Mouse (Mus musculus) lung, adult 2 months (tissue): ENCODE data around the gene Cir1. TPM values are rescaled to one million over a fixed set of nuclear protein-coding genes. Genes with fewer than 3 reads are reported as not detected.

ENCODE experiments used
- DNase-seq: peaks from one replicate; pipeline ENCODE4 v3.0.0; 2022
- H3K4me1 ChIP-seq: fragments of 200-500 bp; 2 replicates; pipeline ENCODE4 v1.6.1; 2011; ENCODE audit warnings: low read length; ENCODE audit not compliant: control insufficient read depth, insufficient read depth
- H3K4me3 ChIP-seq: fragments of 200-500 bp; replicated peaks from 2 replicates; pipeline ENCODE3; 2011; ENCODE audit warnings: low read depth, mild to moderate bottlenecking, control low read depth, low read length; ENCODE audit errors: extremely low read depth
- CTCF ChIP-seq: fragments of 200-500 bp; IDR thresholded peaks from 2 replicates; pipeline ENCODE4 v1.5.1; 2011; ENCODE audit warnings: mild to moderate bottlenecking, low read length, control low read depth; ENCODE audit not compliant: insufficient read depth
- POLR2A ChIP-seq: fragments of 200-500 bp; IDR thresholded peaks from 2 replicates; pipeline ENCODE4 v1.6.1; 2011; ENCODE audit warnings: low read depth, mild to moderate bottlenecking, control low read depth, low read length, borderline replicate concordance; ENCODE audit errors: extremely low read depth
- WGBS: fragments of 180-500 bp; shearing (Covaris S2); methylation state at CpG from one replicate; pipeline ENCODE4 v1.1.7; 2018; 5-methylcytosine and 5-hydroxymethylcytosine counted together
- polyA plus RNA-seq: library from polyadenylated mRNA; depleted of rRNA; stranded (reverse); fragments of >200 nt; gene quantifications from 2 replicates; pipeline ENCODE4 v1.2.3, GENCODE M21; 2012

Cir1 gene
- polyA plus RNA-seq, 1 experiment, result 4.3 TPM

- peaks cover 9% of the 10 kb centered on the region for H3K4me1 ChIP-seq
- H3K4me3 ChIP-seq, result peak overlapping the region; percentile 82
- peak; percentile 66 for DNase-seq
- TF ChIP-seq CTCF, result no peak
- no peak for TF ChIP-seq POLR2A
- 10% methylated on average over 14 of the region's 14 CpGs for WGBS
Observed at GRCm38 (mm10) chr2:73313117-73313501, 608 bp upstream of the Cir1 start.

- no peak overlapping the region for H3K4me3 ChIP-seq
- no peaks in the 10 kb centered on the region for H3K4me1 ChIP-seq
- TF ChIP-seq POLR2A, result no peak
- no peak for TF ChIP-seq CTCF
- DNase-seq, result no peak
- WGBS, result 92% methylated on average over 7 of the region's 7 CpGs
Observed at GRCm38 (mm10) chr2:73306006-73306405, 6.5 kb downstream of the Cir1 start.

- 89% methylated on average over 5 of the region's 5 CpGs for WGBS
- Histone ChIP-seq H3K4me1 (no peaks in the 10 kb centered on the region), H3K4me3 (no peak overlapping the region)
- no peak for DNase-seq
- TF ChIP-seq POLR2A, result no peak
- no peak for TF ChIP-seq CTCF
Observed at GRCm38 (mm10) chr2:73304506-73304905, 8.0 kb downstream of the Cir1 start.

- Histone ChIP-seq H3K4me3 (no peak overlapping the region), H3K4me1 (peaks cover 2% of the 10 kb centered on the region; the same call in 1 of the 2 replicates)
- 93% methylated on average over 9 of the region's 9 CpGs for WGBS
- no peak for DNase-seq
- no peak for TF ChIP-seq POLR2A
- TF ChIP-seq CTCF, result no peak
Observed at GRCm38 (mm10) chr2:73302722-73303121, 9.8 kb downstream of the Cir1 start.

- Histone ChIP-seq H3K4me1 (peaks cover 2% of the 10 kb centered on the region; the same call in 1 of the 2 replicates), H3K4me3 (no peak overlapping the region)
- 59% methylated on average over 1 of the region's 1 CpGs for WGBS
- no peak for DNase-seq
- TF ChIP-seq CTCF (no peak), POLR2A (no peak)
Observed at GRCm38 (mm10) chr2:73301979-73302378, 10.5 kb downstream of the Cir1 start.

GRCm38 (mm10) chr2:73298841-73299240 is 13.7 kb downstream of the Cir1 start:
- 66% methylated on average over 3 of the region's 3 CpGs for WGBS
- no peak for TF ChIP-seq CTCF
- no peak for TF ChIP-seq POLR2A
- DNase-seq, result no peak
- H3K4me3 ChIP-seq, result no peak overlapping the region
- peaks cover 2% of the 10 kb centered on the region; the same call in 1 of the 2 replicates for H3K4me1 ChIP-seq

GRCm38 (mm10) chr2:73298154-73298553 is 14.3 kb downstream of the Cir1 start:
- no peak overlapping the region for H3K4me3 ChIP-seq
- TF ChIP-seq POLR2A, result no peak
- TF ChIP-seq CTCF, result no peak
- 78% methylated on average over 7 of the region's 7 CpGs for WGBS

GRCm38 (mm10) chr2:73295023-73295422 is 17.5 kb downstream of the Cir1 start:
- Histone ChIP-seq H3K4me3 (no peak overlapping the region), H3K4me1 (peaks cover 2% of the 10 kb centered on the region; the same call in 1 of the 2 replicates)
- no peak for DNase-seq
- TF ChIP-seq CTCF (no peak), POLR2A (no peak)
- 82% methylated on average over 7 of the region's 7 CpGs for WGBS

More at GRCm38 (mm10) chr2:73298154-73298553, 14.3 kb downstream of the Cir1 start:
- H3K4me1 ChIP-seq, result peaks cover 2% of the 10 kb centered on the region; the same call in 1 of the 2 replicates
- DNase-seq, result no peak

GRCm38 (mm10) chr2:73291130-73291529 is 21.4 kb downstream of the Cir1 start:
- TF ChIP-seq CTCF, result no peak
- TF ChIP-seq POLR2A, result no peak
- Histone ChIP-seq H3K4me1 (no peaks in the 10 kb centered on the region), H3K4me3 (no peak overlapping the region)
- no peak for DNase-seq
- 62% methylated on average over 4 of the region's 4 CpGs for WGBS

- 28% methylated on average over 2 of the region's 2 CpGs for WGBS
- H3K4me3 ChIP-seq, result no peak overlapping the region
- no peaks in the 10 kb centered on the region for H3K4me1 ChIP-seq
- DNase-seq, result no peak
- TF ChIP-seq CTCF, result 0 out of 2 replicates have a peak, but pooled peaks have one; percentile 8
- TF ChIP-seq POLR2A, result no peak
Observed at GRCm38 (mm10) chr2:73285630-73286029, 26.9 kb downstream of the Cir1 start.
